ENCODE assay signal across 8 mouse cellular contexts in the genomic region with DNA sequence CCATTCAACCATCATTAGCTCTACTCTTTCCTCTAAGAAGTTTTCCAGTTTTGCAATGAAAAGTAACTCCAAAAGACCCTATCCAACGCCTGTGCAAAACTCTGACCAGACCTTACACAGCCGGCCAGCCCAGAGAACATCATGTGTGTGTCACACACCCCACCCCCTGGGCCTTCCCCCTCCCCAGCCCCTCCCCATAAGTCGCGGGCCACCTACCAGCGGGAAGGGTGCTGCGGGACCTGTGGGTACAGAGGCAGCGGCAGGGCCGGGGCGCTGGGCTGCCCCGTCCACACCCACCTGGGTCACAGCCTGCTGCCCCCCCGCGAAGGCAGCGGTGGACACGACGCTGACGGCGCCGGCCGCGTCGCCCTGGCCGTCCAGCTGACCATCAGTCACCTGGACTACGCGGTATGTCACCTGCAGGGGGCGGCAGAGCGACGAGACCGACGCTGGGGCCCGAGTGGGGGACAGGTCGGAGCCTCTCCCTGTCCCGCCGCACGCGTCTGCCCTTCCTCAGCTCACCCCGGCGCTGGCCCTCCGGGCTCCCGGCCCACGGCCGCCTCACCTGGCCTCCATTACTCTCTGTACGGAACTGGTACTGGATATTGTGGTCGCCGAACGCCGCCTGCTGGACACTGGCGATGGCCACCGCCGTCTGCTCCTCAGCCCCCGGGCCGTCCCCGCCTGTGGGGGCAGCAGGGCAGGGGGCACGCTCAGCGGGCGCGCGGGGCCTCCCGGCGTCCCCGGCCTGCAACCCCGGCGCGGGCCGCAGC. TPM values are rescaled to one million over a fixed set of nuclear protein-coding genes. Genes with fewer than 3 reads are reported as not detected.
DNase-seq lines count a peak whose midpoint lies in the region; ATAC-seq and TF ChIP-seq lines count a peak whose summit lies in the region.

No protein-coding gene starts in this region.

- peak overlapping the region; percentile 100 for H3K4me3 ChIP-seq in brown adipose tissue, adult 24 weeks (ENCODE audit: insufficient read depth, low read depth, low read length)
- peak overlapping the region; percentile 96 for H3K4me3 ChIP-seq in heart, embryonic 13.5 days
- peak overlapping the region; percentile 94 for H3K4me3 ChIP-seq in kidney, postnatal 0 days (replicated peaks; ENCODE audit: low read depth, low read length)
- peak overlapping the region; percentile 88 for H3K4me3 ChIP-seq in liver, embryonic 11.5 days (ENCODE audit: low read depth, low read length)

- DNase-seq in CD4-positive helper T cell, adult 2 months (ENCODE audit: low read depth, low spot score), result peak; percentile 73
- DNase-seq in kidney, postnatal 0 days (ENCODE audit: low spot score), result peak; percentile 91
- DNase-seq in liver, embryonic 11.5 days (ENCODE audit: low spot score), result peak; percentile 86
- DNase-seq in naive thymus-derived CD4-positive, alpha-beta T cell, adult 2 months (ENCODE audit: low read depth), result peak; percentile 83
- peak; percentile 89 to 97 for DNase-seq in spleen, postnatal 4 days (ENCODE audit: low spot score in 2 of 2)

- TF ChIP-seq CTCF in kidney, postnatal 0 days (IDR thresholded peaks at IDR 0.05; ENCODE audit: low read depth), result peak; percentile 90

- peak overlapping the region; percentile 89 for H3K4me2 ChIP-seq in heart, embryonic 13.5 days
- H3K4me2 ChIP-seq in kidney, postnatal 0 days (ENCODE audit: low read length), result peak overlapping the region; percentile 74
- peak overlapping the region; percentile 91 for H3K4me2 ChIP-seq in liver, embryonic 11.5 days

- no peaks in the 10 kb centered on the region for H3K9me3 ChIP-seq in heart, embryonic 13.5 days
- H3K9me3 ChIP-seq in kidney, postnatal 0 days (replicated peaks; ENCODE audit: low read length), result no peaks in the 10 kb centered on the region
- H3K9me3 ChIP-seq in liver, embryonic 11.5 days (ENCODE audit: control insufficient read depth, low read length), result no peaks in the 10 kb centered on the region

- H3K27me3 ChIP-seq in heart, embryonic 13.5 days (replicated peaks), result no peaks in the 10 kb centered on the region
- H3K27me3 ChIP-seq in kidney, postnatal 0 days (ENCODE audit: insufficient read depth, low read length), result no peaks in the 10 kb centered on the region
- no peaks in the 10 kb centered on the region for H3K27me3 ChIP-seq in liver, embryonic 11.5 days (replicated peaks; ENCODE audit: control insufficient read depth, insufficient read depth, low read length)

- peak; percentile 77 for ATAC-seq in erythroid progenitor cell, adult 5-6 weeks (replicated peaks; ENCODE audit: low FRiP score, poor library complexity, severe bottlenecking)
- ATAC-seq in heart, embryonic 13.5 days (ENCODE audit: extremely low read depth, insufficient number of reproducible peaks, low FRiP score, low TSS enrichment), result peak; percentile 55
- ATAC-seq in kidney, postnatal 0 days (replicated peaks; ENCODE audit: low FRiP score, low read depth), result peak; percentile 75
- ATAC-seq in liver, embryonic 11.5 days (replicated peaks; ENCODE audit: low FRiP score), result peak; percentile 71

- H3K9ac ChIP-seq in heart, embryonic 13.5 days, result peak overlapping the region; percentile 100
- peak overlapping the region; percentile 99 for H3K9ac ChIP-seq in kidney, postnatal 0 days (ENCODE audit: low read depth, low read length)
- peak overlapping the region; percentile 97 for H3K9ac ChIP-seq in liver, embryonic 11.5 days (ENCODE audit: low read depth, low read length)

- peaks cover 11% of the 10 kb centered on the region for H3K4me1 ChIP-seq in brown adipose tissue, adult 24 weeks (ENCODE audit: control insufficient read depth, insufficient read depth, insufficient read length, low read length)
- peaks cover 19% of the 10 kb centered on the region for H3K4me1 ChIP-seq in heart, embryonic 13.5 days
- H3K4me1 ChIP-seq in kidney, postnatal 0 days (replicated peaks; ENCODE audit: insufficient read depth, low read length), result peaks cover 14% of the 10 kb centered on the region; the same call in 1 of the 2 replicates
- H3K4me1 ChIP-seq in liver, embryonic 11.5 days (replicated peaks; ENCODE audit: control insufficient read depth, insufficient read depth, low read length), result peaks cover 19% of the 10 kb centered on the region

- H3K36me3 ChIP-seq in heart, embryonic 13.5 days, result peaks cover 57% of the 10 kb centered on the region
- H3K36me3 ChIP-seq in kidney, postnatal 0 days (ENCODE audit: insufficient read depth, low read length), result peaks cover 29% of the 10 kb centered on the region
- H3K36me3 ChIP-seq in liver, embryonic 11.5 days (ENCODE audit: control insufficient read depth, insufficient read depth, low read length), result peaks cover 18% of the 10 kb centered on the region

- under 1% methylated on average over 52 of the region's 64 CpGs for WGBS in heart, embryonic 13.5 days
- WGBS in kidney, postnatal 0 days, result 1% methylated on average over 54 of the region's 64 CpGs
- under 1% methylated on average over 64 of the region's 64 CpGs for WGBS in liver, embryonic 11.5 days

- peak overlapping the region; percentile 75 for H3K27ac ChIP-seq in brown adipose tissue, adult 24 weeks (replicated peaks; ENCODE audit: low read depth, low read length)
- peak overlapping the region; percentile 99 for H3K27ac ChIP-seq in heart, embryonic 13.5 days (replicated peaks)
- peak overlapping the region; percentile 99 for H3K27ac ChIP-seq in kidney, postnatal 0 days
- peak overlapping the region; percentile 87 for H3K27ac ChIP-seq in liver, embryonic 11.5 days (ENCODE audit: low read depth, low read length)

RNA-seq across cellular contexts. Expression of gene Usf2, which starts 0.8 kb away (rescaled TPM):
- polyA plus RNA-seq in brown adipose tissue, adult 24 weeks (2012; ENCODE audit: insufficient read depth, insufficient read length, missing spikeins), result 66.8 and 103 TPM in 2 replicates
- 75.9 and 78.6 TPM in 2 replicates for total RNA-seq in erythroid progenitor cell, adult 5-6 weeks (2015; ENCODE audit: low replicate concordance)
- 121 and 139 TPM in 2 replicates for total RNA-seq in erythroid progenitor cell, adult 5-6 weeks (2017; ENCODE audit: low replicate concordance)
- 16.8 and 17.3 TPM in 2 replicates for polyA plus RNA-seq in heart, embryonic 13.5 days (2015; fragmentation: Nextera tagmentation; extraction: Ambion mirVana)
- polyA plus RNA-seq in kidney, postnatal 0 days (2015; fragmentation: Nextera tagmentation; extraction: Ambion mirVana), result 21.9 and 22.3 TPM in 2 replicates
- polyA plus RNA-seq in liver, embryonic 11.5 days (2014; fragmentation: Nextera tagmentation; extraction: Ambion mirVana), result 17.8 and 19.9 TPM in 2 replicates

RNA-seq across cellular contexts. Expression of gene Hamp, which starts 11.9 kb away (rescaled TPM):
- polyA plus RNA-seq in brown adipose tissue, adult 24 weeks (2012; ENCODE audit: insufficient read depth, insufficient read length, missing spikeins), result 4.4 TPM in 1 of 2 replicates, not detected in the other
- not detected in 2 replicates for total RNA-seq in erythroid progenitor cell, adult 5-6 weeks (2015; ENCODE audit: low replicate concordance)
- total RNA-seq in erythroid progenitor cell, adult 5-6 weeks (2017; ENCODE audit: low replicate concordance), result not detected in 2 replicates
- polyA plus RNA-seq in heart, embryonic 13.5 days (2015; fragmentation: Nextera tagmentation; extraction: Ambion mirVana), result 0.71 TPM in 1 of 2 replicates, not detected in the other
- not detected in 2 replicates for polyA plus RNA-seq in kidney, postnatal 0 days (2015; fragmentation: Nextera tagmentation; extraction: Ambion mirVana)
- not detected in 2 replicates for polyA plus RNA-seq in liver, embryonic 11.5 days (2014; fragmentation: Nextera tagmentation; extraction: Ambion mirVana)

RNA-seq across cellular contexts. Expression of gene Lsr, which starts 17.5 kb away (rescaled TPM):
- polyA plus RNA-seq in brown adipose tissue, adult 24 weeks (2012; ENCODE audit: insufficient read depth, insufficient read length, missing spikeins), result 1.1 TPM in 1 of 2 replicates, not detected in the other
- not detected in 2 replicates for total RNA-seq in erythroid progenitor cell, adult 5-6 weeks (2015; ENCODE audit: low replicate concordance)
- 1.0 TPM in 1 of 2 replicates, not detected in the other for total RNA-seq in erythroid progenitor cell, adult 5-6 weeks (2017; ENCODE audit: low replicate concordance)
- polyA plus RNA-seq in heart, embryonic 13.5 days (2015; fragmentation: Nextera tagmentation; extraction: Ambion mirVana), result 11.2 and 12.1 TPM in 2 replicates
- 58.4 and 60.6 TPM in 2 replicates for polyA plus RNA-seq in kidney, postnatal 0 days (2015; fragmentation: Nextera tagmentation; extraction: Ambion mirVana)
- polyA plus RNA-seq in liver, embryonic 11.5 days (2014; fragmentation: Nextera tagmentation; extraction: Ambion mirVana), result 39.7 and 43.0 TPM in 2 replicates

RNA-seq across cellular contexts. Expression of gene Fam187b, which starts 17.8 kb away (rescaled TPM):
- not detected in 2 replicates for polyA plus RNA-seq in brown adipose tissue, adult 24 weeks (2012; ENCODE audit: insufficient read depth, insufficient read length, missing spikeins)
- not detected in 2 replicates for total RNA-seq in erythroid progenitor cell, adult 5-6 weeks (2015; ENCODE audit: low replicate concordance)
- total RNA-seq in erythroid progenitor cell, adult 5-6 weeks (2017; ENCODE audit: low replicate concordance), result not detected in 2 replicates
- polyA plus RNA-seq in heart, embryonic 13.5 days (2015; fragmentation: Nextera tagmentation; extraction: Ambion mirVana), result 1.1 and 1.4 TPM in 2 replicates
- polyA plus RNA-seq in kidney, postnatal 0 days (2015; fragmentation: Nextera tagmentation; extraction: Ambion mirVana), result 8.9 and 9.2 TPM in 2 replicates
- polyA plus RNA-seq in liver, embryonic 11.5 days (2014; fragmentation: Nextera tagmentation; extraction: Ambion mirVana), result 3.2 and 4.1 TPM in 2 replicates

RNA-seq across cellular contexts. Expression of gene Hamp2, which starts 31.3 kb away (rescaled TPM):
- polyA plus RNA-seq in brown adipose tissue, adult 24 weeks (2012; ENCODE audit: insufficient read depth, insufficient read length, missing spikeins), result not detected in 2 replicates
- not detected in 2 replicates for total RNA-seq in erythroid progenitor cell, adult 5-6 weeks (2015; ENCODE audit: low replicate concordance)
- total RNA-seq in erythroid progenitor cell, adult 5-6 weeks (2017; ENCODE audit: low replicate concordance), result not detected in 2 replicates
- not detected in 2 replicates for polyA plus RNA-seq in heart, embryonic 13.5 days (2015; fragmentation: Nextera tagmentation; extraction: Ambion mirVana)
- polyA plus RNA-seq in kidney, postnatal 0 days (2015; fragmentation: Nextera tagmentation; extraction: Ambion mirVana), result not detected in 2 replicates
- polyA plus RNA-seq in liver, embryonic 11.5 days (2014; fragmentation: Nextera tagmentation; extraction: Ambion mirVana), result not detected in 2 replicates

Comparison
In these comparisons a context has a peak if more than half of its experiments do, and no peak if none do; other contexts are left out.
1. Peak in every context shown above with its lines: DNase-seq, ATAC-seq, H3K4me3 ChIP-seq and H3K27ac ChIP-seq.